In the genomic region with DNA sequence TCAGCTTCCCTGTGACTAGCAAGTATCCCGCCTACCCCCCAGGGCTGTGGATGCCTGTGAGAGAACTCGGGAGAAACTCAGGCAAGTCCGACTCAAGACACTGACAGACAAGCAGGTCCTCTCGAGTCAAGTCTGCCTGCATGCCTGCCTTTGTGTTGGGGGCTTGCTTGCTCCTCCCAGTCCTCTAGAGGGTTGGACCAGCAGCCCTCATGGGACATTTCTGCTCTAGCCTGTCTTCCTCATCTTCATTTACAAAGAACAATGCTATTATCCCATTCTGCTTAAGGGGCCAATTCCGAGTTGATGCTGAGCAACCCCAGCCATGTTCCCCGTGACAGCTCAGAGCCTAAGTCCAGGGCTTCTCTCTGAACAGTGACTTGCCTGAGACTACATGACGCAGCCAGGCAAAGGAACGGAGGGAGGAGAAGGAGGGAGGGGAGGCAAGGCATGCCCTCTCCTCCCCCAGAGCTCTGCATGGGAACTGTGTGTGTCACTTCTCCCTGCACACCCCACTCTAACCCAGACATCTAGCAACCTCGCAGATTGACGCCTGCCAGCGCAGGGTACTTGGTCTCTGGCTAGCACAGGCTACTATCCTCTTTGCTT, we compare ENCODE assay signal across 14 mouse cellular contexts.
DNase-seq lines count a peak whose midpoint lies in the region; ATAC-seq lines count a peak whose summit lies in the region.
"Had no signal": no experiment of that assay in that cellular context is flagged by ENCODE, and none has a peak within 500 bp of the region (broad histone marks: within the 10 kb centered on the region; RNA-seq: fewer than 3 reads in every experiment).

No protein-coding gene starts in this region.

- ATAC-seq in heart, embryonic 11.5 days (replicated peaks; ENCODE audit: insufficient number of reproducible peaks, low FRiP score, low TSS enrichment), result peak; percentile 39; the same call in 1 of the 2 replicates
- peak; percentile 29; the same call in 1 of the 2 replicates for ATAC-seq in limb, embryonic 13.5 days (ENCODE audit: low FRiP score, low read depth)
- no peak for ATAC-seq in embryonic facial prominence, embryonic 12.5 days (ENCODE audit: insufficient number of reproducible peaks, insufficient read depth, low FRiP score, low TSS enrichment)
- peak; percentile 33; the same call in 1 of the 2 replicates for ATAC-seq in megakaryocyte-erythroid progenitor cell, adult 5-6 weeks (replicated peaks; ENCODE audit: low FRiP score, low TSS enrichment, poor library complexity, severe bottlenecking)

- no peak overlapping the region for H3K27ac ChIP-seq in heart, embryonic 11.5 days (ENCODE audit: low read depth, low read length)
- no peak overlapping the region for H3K27ac ChIP-seq in limb, embryonic 13.5 days
- H3K27ac ChIP-seq in limb, embryonic 10.5 days, result no peak overlapping the region
- H3K27ac ChIP-seq in embryonic facial prominence, embryonic 12.5 days, result no peak overlapping the region
- H3K27ac ChIP-seq: embryonic facial prominence, embryonic 15.5 days; liver, embryonic 13.5 days had no signal

- no peak overlapping the region for H3K4me3 ChIP-seq in heart, embryonic 11.5 days (ENCODE audit: low read depth, low read length)
- H3K4me3 ChIP-seq in limb, embryonic 13.5 days, result no peak overlapping the region
- no peak overlapping the region for H3K4me3 ChIP-seq in limb, embryonic 10.5 days
- H3K4me3 ChIP-seq in embryonic facial prominence, embryonic 12.5 days, result no peak overlapping the region
- H3K4me3 ChIP-seq: embryonic facial prominence, embryonic 15.5 days; liver, embryonic 13.5 days; myocyte had no signal

- whole genome bisulfite sequencing in heart, embryonic 11.5 days (ENCODE audit: insufficient replicate concordance), result 25% methylated on average over 11 of the region's 11 CpGs
- WGBS in limb, embryonic 13.5 days, result 39% methylated on average over 11 of the region's 11 CpGs
- 44% methylated on average over 11 of the region's 11 CpGs for WGBS in limb, embryonic 10.5 days
- WGBS in embryonic facial prominence, embryonic 12.5 days, result 27% methylated on average over 11 of the region's 11 CpGs

- intact Hi-C loops in heart, postnatal 10 days (cut with DNase I), result no loop called here

- H3K9ac ChIP-seq in heart, embryonic 11.5 days (ENCODE audit: low read depth, low read length), result no peak overlapping the region
- no peak overlapping the region for H3K9ac ChIP-seq in limb, embryonic 13.5 days
- no peak overlapping the region for H3K9ac ChIP-seq in embryonic facial prominence, embryonic 12.5 days
- H3K9ac ChIP-seq: embryonic facial prominence, embryonic 15.5 days; liver, embryonic 13.5 days had no signal

- peaks cover 9% of the 10 kb centered on the region for H3K4me1 ChIP-seq in heart, embryonic 11.5 days (ENCODE audit: control insufficient read depth, insufficient read depth, low read length)
- peaks cover 34% of the 10 kb centered on the region for H3K4me1 ChIP-seq in limb, embryonic 13.5 days
- peaks cover 21% of the 10 kb centered on the region for H3K4me1 ChIP-seq in limb, embryonic 10.5 days
- H3K4me1 ChIP-seq in embryonic facial prominence, embryonic 12.5 days, result peaks cover 12% of the 10 kb centered on the region; the same call in 1 of the 2 replicates

- peak overlapping the region; percentile 29; the same call in 1 of the 2 replicates for H3K4me2 ChIP-seq in heart, embryonic 11.5 days
- no peak overlapping the region for H3K4me2 ChIP-seq in limb, embryonic 13.5 days (replicated peaks)
- 0 out of 2 replicates have a peak overlapping the region, but pooled peaks have one; percentile 1 for H3K4me2 ChIP-seq in embryonic facial prominence, embryonic 12.5 days (replicated peaks)
- H3K4me2 ChIP-seq: embryonic facial prominence, embryonic 15.5 days; liver, embryonic 13.5 days had no signal

- no peak for DNase-seq in heart, postnatal 10 days
- DNase-seq in limb, embryonic 10.5 days (ENCODE audit: low spot score), result no peak
- no peak for DNase-seq in urinary bladder, postnatal 10 days (ENCODE audit: low spot score)
- DNase-seq in layer of hippocampus, postnatal 10 days (ENCODE audit: low spot score in 2 of 2), result no peak
- DNase-seq: cerebellum, adult 2 months; kidney, adult 18-20 months; liver, embryonic 13.5 days; lung, postnatal 4 days had no signal

- no peaks in the 10 kb centered on the region for H3K9me3 ChIP-seq in heart, embryonic 11.5 days (replicated peaks; ENCODE audit: control insufficient read depth, low read length)
- 0 out of 2 replicates have a peak, but pooled peaks cover 6% of the 10 kb centered on the region for H3K9me3 ChIP-seq in limb, embryonic 13.5 days
- no peaks in the 10 kb centered on the region for H3K9me3 ChIP-seq in limb, embryonic 10.5 days (replicated peaks)
- H3K9me3 ChIP-seq in embryonic facial prominence, embryonic 12.5 days, result no peaks in the 10 kb centered on the region
- H3K9me3 ChIP-seq: embryonic facial prominence, embryonic 15.5 days; liver, embryonic 13.5 days had no signal

- H3K27me3 ChIP-seq in heart, embryonic 11.5 days (ENCODE audit: control insufficient read depth, insufficient read depth, low read length), result no peaks in the 10 kb centered on the region
- peaks cover 12% of the 10 kb centered on the region; the same call in 1 of the 2 replicates for H3K27me3 ChIP-seq in limb, embryonic 13.5 days
- H3K27me3 ChIP-seq in limb, embryonic 10.5 days (ENCODE audit: low read depth, poor library complexity, severe bottlenecking), result peaks cover 15% of the 10 kb centered on the region; the same call in 1 of the 2 replicates
- H3K27me3 ChIP-seq in embryonic facial prominence, embryonic 12.5 days, result no peaks in the 10 kb centered on the region
- H3K27me3 ChIP-seq: embryonic facial prominence, embryonic 15.5 days; liver, embryonic 13.5 days had no signal

- no peaks in the 10 kb centered on the region for H3K36me3 ChIP-seq in heart, embryonic 11.5 days (ENCODE audit: control insufficient read depth, insufficient read depth, low read length)
- H3K36me3 ChIP-seq in limb, embryonic 13.5 days, result no peaks in the 10 kb centered on the region
- no peaks in the 10 kb centered on the region for H3K36me3 ChIP-seq in limb, embryonic 10.5 days
- no peaks in the 10 kb centered on the region for H3K36me3 ChIP-seq in embryonic facial prominence, embryonic 12.5 days
- H3K36me3 ChIP-seq: embryonic facial prominence, embryonic 15.5 days; liver, embryonic 13.5 days had no signal
